Mouse (Mus musculus) left cerebral cortex, adult 9 months (tissue): Measurements from ENCODE around the gene Fam219a.

Experiments used
- DNase-seq, 2 experiments: peaks; one replicate each; pipeline ENCODE4 v3.0.0; 2022; ENCODE audit warnings: low spot score in 2 of 2

Fam219a gene

DNA sequence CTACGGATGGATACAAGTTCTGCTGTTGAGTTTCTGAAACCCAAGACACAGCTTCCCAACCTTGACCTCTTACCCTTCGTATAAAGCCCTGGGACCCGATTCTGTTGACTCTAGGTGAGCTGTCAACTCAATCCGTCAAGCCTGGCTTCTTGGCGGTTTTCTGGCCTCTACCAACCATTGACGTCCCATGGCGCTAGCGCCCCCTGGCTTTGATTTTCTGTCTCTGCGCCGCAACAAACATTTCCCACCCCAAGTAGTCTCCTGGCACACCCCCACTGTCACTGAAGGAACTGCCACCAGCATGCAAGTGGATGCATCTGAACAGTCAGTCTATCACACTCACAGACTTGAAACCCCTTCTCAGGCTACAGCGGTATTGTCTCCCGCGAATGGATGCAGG lies 63.2 kb downstream of the Fam219a start:
- DNase-seq, result peak in 1 of 2 experiments; percentile 68

DNA sequence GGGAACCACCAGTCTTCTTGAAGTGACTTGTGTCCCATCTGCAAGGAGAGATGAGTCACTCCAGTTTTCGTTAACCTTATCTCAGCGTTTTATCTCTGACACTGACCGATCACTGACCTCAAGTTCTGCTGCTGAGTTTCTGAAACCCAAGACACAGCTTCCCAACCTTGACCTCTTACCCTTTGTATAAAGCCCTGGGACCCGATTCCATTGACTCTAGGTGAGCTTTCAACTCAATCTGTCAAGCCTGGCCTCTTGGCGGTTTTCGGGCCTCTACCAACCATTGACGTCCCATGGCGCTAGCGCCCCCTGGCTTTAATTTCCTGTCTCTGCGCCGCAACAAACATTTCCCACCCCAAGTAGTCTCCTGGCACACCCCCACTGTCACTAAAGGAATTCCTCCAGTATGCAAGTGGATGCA lies 64.2 kb downstream of the Fam219a start:
- no peak for DNase-seq

DNA sequence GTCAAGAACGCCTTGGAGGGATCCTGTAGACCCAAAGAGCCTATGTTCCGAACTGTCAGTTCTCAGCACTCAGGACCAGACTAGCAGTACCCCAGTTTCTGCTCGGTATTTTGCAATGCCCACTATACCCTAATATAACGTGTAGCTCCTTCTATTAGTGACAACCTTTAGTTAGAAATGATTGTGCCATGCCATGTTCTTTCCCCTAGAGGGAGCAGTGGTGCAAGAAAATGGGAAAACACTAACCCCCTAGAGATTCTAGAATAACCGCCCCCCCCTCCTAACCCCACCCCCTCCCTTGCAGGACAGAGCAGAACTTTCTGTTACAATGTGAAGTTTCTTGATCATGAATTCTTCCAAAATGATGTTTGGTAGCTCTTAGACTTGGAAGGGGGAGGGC lies 65.0 kb downstream of the Fam219a start:
- no peak for DNase-seq

DNA sequence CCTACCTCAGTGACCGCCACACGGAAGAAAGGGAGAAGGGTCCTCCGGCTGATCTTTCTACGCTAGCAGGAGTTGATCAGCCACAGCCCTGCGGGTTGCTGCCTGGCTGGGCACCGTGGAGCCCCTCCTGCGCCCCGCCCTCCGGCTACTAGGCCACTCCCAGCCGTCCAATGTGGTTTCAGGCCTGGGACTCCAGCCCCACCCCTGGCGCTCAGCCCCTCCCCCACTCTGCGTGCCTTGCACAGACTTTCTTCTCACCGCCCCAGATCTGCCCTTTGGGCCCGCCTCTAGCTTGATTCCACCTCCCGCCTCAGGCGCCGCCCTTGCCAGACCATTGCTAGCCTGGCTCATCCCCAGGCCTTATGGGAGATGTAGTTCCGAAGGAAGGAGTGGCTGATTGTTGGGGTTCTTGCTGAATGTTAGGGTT lies 66.3 kb downstream of the Fam219a start, which contains the start of gene AI464131:
Gene AI464131 (minus strand): TSS at position 91 of the 427 bp plus-strand sequence.
- peak; percentile 85 to 95 for DNase-seq

DNA sequence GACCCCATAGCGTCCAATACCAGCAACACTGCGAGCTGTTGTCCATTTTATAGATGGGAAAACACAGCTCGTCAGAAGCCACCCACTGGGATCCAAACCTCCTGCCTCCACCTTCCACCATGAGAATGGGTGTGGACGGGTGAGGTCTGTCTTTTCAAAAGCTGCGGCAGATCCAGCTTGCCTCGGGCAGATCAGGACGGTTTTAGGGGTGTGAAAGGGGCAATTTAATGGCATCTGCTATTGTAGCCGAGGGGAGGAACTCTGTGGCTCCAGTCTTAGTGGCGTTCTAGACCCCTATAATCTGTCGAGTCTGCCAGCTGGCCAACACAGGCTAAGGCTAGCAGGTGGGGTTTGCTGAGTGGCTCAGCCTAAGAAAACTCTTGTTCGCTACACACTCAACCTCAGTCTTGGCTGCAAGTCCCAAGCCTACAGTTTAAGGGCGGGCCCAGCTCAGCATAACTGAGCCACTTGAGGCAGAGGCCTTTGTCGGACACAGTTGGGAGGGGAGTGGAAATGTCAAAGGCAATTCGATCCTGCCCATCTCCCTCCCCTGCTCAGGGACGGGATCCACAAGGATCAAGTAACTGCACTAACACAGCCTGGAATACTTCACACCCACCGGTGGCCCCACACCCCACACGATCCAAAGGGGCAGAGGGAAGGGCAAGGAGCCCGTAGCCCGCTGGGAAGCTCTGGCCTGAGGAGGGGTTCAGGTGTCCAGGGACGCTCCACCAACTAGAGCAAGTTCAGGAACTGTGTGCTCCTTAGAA lies 67.0 kb downstream of the Fam219a start:
- no peak for DNase-seq

DNA sequence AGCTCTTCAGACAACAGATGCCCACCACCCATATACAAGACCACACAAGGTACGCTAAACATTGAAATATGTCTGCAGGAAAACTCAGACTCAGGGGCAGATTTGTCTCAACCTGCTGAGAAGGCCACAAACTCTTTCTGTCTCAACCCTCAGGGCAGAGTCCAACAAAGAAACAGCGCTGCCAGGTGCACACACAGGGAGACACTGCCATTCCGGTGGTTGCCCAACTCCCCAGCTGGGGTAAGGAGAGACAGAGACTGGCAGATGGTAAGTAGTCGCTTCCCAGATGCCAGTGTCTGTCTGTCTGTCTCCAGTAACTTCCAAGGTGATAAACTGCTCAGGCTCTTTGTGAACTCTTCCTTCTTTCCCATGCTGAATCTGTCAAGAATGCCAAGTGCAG lies 68.6 kb downstream of the Fam219a start:
- DNase-seq, result no peak

DNA sequence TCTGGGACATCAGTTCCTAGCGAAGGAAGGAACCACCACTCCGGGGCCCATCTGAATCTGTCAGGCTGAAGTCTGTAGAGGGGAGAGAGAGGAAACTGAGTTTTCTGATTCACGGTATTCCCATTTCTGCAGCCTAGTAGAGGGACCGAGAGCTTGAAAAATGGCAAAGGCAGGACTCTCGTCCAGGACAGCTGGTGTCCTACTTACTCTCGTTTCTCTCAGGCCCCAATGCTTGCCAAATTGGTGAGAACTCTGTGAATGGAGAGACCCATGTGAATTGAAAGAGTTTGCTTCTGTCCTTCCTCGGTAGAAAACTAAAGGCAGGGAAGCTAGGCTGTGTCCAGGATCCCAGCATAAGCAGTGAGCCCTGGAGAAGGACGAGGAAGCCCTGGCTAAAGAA lies 69.7 kb downstream of the Fam219a start:
- no peak for DNase-seq

DNA sequence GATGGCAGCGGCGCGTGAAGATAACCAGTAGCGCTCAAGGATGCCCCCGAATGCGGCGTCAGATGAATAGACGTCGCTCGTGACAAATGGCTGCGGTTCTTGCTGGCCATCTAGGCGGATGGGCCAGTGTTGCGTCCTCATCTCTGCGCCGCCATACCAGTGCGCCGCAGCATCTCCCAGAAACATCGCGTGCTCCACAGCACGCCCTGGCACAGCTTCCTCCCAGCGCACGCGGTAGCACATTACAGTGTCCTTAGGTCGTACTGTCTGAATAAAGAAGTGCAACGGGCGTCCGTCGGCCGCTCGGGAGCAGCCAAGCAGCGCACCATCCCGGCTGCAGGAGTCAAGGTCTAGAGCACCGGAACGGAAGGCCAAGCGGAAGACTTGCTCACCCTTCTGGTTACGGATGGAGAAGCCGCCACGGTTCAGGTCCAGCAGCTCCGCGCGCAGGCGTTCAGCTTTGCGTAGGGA lies 70.4 kb downstream of the Fam219a start:
- DNase-seq, result no peak

DNA sequence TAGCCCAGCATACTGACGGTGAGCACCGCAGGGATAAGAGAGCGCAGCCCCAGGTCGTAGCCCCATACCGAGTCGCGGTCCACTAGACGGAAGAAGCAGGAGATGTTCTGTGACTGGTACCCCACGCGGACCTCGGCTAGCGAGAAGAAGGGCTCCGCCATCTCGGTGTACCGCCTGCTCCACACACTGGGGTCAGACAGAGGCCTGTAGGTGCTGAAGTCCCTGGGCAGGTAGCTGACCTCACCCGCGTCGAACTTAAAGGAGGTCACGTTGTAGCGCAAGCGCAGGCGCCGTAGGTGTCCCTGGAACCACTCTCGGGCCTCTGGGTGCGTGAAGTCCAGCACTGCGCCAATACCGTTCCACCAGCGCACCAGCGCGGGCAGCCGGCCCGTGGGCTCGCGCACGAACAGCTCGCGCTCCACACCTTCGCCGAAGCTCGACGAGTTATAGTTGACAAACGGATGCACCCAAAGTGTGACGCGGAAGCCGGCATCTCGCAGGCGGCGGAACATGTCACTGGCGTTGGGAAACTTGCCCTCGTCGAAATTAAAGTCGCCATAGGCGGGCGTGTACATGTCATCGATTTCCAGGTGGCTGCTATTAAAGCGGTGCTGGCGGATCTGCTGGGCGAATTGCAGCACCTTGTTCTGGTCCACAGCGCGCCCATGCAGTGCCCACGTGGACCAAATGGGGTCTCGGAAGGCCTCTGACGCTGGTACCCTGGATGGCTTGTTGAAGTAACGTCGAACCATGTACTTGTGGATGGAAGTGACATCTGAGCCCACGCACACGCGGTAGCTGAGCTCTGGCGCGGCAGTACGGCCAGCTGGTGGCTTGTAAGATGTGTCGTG lies 71.1 kb downstream of the Fam219a start:
- DNase-seq, result no peak

DNA sequence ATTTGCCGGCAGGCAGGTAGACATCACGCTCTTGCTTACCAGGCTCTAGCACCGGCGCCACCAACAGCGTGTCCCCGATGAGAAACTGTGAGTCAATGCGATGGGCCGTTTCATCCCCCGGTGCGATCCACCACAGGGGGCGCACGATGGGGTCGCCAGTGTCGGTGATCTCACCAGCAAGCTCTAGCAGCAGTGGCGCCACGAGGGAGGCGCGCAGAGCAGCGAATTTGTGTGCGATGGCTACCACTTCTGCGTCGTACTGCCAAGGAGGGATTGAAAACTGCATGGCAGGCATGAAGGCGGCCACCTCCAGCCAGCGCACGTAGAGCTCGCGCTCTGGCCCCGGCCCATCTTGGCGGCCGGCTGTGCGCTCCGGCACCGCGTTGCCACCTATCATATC lies 71.8 kb downstream of the Fam219a start:
- DNase-seq, result no peak

DNA sequence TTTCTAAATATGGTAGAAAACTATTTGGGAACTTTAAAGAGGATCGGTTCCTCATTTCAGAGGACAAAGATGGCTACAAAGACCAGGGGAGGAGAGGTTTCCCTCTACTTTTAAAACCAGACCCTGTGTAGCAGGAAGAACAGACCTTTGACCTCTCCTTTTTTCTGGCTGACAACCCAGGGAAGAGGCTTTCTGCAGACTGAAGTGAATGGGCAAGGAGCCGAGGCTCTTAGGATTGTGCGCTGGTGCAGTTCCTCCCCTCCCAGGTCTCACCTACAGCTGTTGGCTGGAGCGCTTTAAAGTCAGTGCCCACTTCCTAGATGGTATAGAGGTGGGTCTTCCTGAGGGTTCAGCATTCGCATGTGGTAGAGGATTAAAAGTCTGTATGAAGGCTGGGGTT lies 72.3 kb downstream of the Fam219a start:
- DNase-seq, result no peak

DNA sequence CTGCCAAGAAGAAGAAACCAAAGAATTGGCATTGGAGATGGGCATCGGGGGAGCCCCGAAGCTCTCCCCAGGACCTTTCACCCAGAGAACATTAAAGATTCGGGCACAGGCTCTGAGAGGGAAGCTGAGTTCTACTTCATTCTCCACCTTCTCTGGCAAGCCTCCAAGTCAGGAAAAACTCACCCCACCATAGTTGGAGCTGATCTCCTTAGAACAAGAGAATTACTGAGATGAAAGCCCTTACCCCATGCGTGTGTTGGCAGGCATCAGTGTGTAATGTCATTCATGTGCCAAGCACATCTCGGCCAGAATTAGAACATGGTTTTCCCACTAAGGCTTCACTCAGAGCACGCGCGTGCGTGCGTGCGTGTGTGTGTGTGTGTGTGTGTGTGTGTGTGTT lies 73.5 kb downstream of the Fam219a start:
- peak in 1 of 2 experiments; percentile 51 for DNase-seq

DNA sequence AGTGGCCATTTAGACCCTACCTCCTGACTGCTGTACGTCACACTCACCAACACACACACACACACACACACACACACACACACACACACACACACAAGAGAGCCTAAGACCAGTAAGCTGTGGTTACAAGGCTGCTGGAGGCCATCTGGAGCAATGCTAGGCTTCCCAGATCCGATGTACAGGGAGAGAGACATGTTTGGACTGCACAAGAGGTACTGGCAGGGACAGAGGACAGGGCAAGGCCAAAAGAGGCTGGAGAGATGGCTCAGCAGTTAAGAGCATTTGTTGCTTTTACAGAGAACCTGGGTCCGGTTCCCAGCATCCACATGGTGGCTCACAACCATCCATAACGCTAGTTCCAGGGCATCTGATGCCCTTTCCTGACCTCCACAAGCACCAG lies 74.3 kb downstream of the Fam219a start:
- no peak for DNase-seq

DNA sequence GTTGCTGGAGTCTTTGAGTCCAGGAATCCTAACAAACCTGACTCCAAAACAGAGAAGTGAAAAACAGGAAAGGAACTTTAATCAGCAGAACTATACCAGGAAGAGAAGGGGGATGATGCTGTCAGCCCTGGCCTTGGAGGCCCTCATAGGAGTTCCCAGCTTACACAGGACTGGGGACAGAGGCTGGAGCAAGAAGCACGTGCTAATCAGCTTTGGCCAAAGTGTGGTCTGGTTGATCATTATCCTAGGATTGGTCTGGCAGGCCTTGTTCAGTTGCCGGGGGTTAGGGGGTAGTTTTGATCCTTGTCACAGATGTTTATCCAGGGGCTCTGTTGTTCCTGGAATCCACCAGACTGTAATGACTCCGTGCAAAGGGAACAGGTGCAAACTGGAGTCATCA lies 75.0 kb downstream of the Fam219a start:
- no peak for DNase-seq

DNA sequence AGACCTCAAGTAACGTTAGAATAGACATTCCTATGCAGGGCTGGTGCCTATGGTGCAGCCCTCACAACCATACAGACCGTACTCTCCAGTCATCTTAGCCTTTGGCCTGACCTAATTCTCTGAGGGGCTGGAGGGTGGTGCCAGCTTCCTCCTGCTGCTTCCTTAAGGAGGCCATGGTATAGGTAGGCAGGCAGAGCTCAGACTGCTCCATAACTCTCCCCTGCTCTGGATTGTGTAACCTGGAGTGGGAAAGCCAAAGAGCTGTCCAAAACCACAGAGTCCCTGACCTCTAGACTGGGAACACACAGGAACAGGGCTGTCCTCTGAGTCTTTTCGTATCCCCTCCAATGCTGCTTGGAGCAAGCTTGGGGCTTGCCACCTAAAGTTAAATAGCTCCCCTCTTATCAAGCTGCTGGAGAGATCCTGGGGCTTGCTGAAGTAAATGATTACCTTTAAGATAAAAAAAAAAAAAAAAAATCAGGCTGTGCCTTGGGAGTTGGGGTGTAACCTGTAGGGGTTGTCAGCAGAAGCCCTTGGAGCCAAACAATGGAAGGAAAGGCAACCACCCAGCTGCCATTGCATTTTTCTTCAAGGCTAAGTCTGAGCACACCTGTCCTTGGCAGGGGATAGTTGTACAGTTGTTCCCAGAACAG lies 75.7 kb downstream of the Fam219a start:
- no peak for DNase-seq

DNA sequence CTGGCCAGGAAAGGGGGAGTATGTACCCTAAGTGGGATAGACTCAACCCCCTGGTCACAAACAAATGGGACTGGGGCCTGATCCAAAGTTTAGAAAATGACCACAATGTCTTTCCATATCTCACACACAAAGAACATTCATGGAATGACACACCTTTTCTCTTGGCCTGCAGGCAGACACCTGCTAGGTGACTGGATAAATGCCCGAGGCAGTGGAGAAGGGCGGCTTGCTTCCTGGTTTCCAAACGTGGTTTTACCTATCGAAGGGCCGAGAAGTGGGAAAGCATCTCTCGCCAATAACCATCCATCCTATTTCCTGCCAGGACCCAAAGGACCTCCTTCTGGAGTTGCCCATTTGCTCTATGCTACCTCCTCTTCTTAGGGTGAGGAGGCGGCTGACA lies 76.4 kb downstream of the Fam219a start:
- DNase-seq, result no peak

DNA sequence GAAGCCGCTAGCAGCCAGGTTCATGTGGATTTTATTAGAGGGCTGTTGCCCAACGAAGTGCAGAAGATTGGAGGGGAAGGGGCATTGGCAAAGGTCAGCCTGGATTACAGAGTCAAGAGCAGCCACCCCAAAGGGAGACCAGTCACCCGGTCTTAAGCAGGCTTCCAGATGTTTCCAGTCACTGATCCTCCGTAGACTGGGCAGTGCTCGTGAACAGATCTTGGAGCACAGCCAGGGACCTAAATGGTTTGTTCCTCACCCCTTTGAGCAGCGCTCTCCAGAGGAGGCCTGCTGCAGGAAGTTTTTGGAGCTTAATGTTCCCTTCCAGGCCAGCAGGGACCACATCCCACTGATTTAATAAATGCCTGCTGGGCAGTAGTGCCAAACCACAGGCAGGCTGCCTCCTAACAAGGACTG lies 87.7 kb downstream of the Fam219a start:
- no peak for DNase-seq

DNA sequence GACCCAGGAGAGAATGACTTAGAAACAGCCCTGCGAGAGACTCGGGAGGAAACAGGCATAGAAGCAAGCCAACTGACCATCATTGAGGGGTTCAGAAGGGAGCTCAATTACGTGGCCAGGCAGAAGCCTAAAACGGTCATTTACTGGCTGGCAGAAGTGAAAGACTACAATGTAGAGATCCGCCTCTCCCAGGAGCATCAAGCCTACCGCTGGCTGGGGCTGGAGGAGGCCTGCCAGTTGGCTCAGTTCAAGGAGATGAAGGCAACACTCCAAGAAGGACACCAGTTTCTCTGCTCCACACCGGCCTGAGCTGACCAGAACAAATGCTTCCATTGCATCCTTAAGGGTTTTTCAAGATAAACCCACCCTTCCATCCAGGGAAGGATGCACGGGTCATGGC lies 89.1 kb downstream of the Fam219a start:
- DNase-seq, result no peak

DNA sequence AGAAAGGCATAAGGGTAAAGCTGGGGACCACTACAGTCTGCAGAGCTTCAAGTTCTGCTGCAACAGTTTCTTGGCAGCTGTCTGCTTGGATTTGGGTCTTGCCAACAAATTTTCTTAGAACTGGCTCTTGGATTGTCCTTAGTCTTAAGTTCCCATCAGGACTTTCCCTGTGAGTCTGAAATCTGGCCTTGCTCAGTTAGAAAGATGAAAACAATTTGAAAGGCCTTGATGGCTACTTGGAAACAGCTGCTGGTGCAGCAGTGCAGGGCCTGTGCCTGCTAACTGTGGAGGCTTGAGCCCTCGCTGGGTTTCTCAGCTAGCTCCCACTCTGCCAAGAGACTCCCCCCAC lies 89.9 kb downstream of the Fam219a start:
- DNase-seq, result no peak

DNA sequence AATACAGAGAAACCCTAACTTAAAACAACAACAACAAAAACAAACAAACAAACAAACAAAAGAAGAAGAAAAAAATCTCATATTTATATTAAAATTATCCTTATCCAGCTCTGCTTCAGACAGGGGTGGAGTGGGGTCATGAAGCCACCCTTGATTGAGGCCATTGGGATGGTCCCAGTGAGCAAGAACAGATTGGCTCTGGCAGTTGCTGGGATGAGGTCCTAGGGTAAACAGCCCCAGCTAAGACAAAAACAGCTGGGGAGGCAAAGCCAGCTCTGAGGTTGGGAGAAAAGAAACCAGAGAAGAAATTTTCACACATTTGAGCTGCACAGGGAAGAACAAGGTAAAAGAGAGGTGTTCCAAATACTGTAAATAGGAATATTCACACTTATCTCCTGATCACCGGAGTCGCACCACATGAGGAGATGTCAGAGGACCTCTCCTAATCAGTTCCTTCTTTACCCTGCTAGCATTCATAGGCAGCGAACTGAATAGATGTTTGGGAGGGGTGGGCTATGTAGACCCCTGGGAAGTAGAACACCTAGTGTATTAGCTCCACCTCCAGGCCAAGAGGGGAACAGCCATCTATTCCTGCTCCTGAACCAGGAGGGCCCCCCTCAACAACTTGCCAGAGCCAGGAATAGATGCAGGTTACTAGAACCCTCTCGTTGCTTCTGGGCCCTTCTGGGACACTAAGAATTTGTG lies 90.4 kb downstream of the Fam219a start:
- DNase-seq, result no peak

DNA sequence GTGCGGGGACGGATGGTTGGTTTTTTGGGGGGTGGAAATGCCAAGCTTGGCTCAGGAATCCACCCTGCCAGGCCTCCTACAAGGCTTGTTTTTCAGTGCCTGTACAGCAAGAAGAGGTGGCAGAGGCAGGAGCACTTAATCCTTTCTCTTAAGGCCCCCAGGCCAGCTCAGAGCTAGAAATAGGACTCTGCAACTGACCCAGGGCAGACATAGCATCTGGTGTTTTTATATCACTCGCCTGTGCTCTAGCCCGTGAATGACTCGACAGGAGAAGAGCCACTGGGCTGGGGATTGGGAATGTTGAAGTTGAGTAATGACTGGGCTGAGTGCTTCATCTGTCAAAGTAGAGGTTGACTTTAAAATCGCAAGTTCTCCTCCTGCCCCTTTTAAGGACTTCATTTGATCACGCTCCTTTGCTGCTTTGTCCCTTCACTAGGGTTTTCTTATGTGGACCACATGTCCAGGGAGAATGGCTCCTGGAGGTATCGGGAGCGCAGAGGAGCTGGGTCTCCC lies 91.6 kb downstream of the Fam219a start:
- DNase-seq, result no peak

DNA sequence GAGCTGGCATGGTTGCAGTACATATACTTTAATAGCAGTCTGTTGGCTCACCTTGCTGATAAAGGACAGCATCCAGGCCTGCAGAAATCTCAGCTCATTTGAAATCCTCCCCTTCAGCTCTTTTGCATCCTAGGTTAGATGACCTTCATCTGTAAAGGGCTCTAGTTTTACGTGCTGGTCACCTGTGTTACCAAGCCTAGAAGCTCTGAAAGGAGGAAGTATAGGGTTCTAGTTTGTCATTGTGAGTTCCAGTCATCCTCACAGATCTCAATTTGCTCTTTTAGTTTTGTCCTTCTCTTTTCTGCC lies 98.0 kb downstream of the Fam219a start:
- DNase-seq, result no peak
